Mouse (Mus musculus): ENCODE measurements around the gene Pard3b. TPM values are rescaled to one million over a fixed set of nuclear protein-coding genes. Genes with fewer than 3 reads are reported as not detected.
A peak's percentile ranks its signal among the peaks of the same experiment; 100 is the strongest.

Gene Pard3b
- polyA plus RNA-seq, 1 experiment from 2014 or later, result 15.4 TPM

GRCm38 (mm10) chr1:62094885-62095284 lies 456.3 kb downstream of the Pard3b start:
- no peak overlapping the region for H3K4me2 ChIP-seq (ENCODE audit: low read depth, low read length, severe bottlenecking)
- 92% methylated on average over 7 of the region's 7 CpGs for WGBS
- H3K27ac ChIP-seq (ENCODE audit: low read depth, low read length), result no peak overlapping the region
- no peaks in the 10 kb centered on the region for H3K9me3 ChIP-seq (ENCODE audit: control insufficient read depth, low read length)
- ATAC-seq (replicated peaks; ENCODE audit: low FRiP score) (no peak), DNase-seq (ENCODE audit: low spot score) (no peak)
- no peaks in the 10 kb centered on the region for H3K27me3 ChIP-seq (ENCODE audit: control insufficient read depth, insufficient read depth, low read length)
- H3K4me3 ChIP-seq (ENCODE audit: low read depth, low read length), result no peak overlapping the region
- H3K36me3 ChIP-seq (ENCODE audit: control insufficient read depth, insufficient read depth, low read length), result no peaks in the 10 kb centered on the region
- H3K9ac ChIP-seq (ENCODE audit: low read length), result no peak overlapping the region
- H3K4me1 ChIP-seq (replicated peaks; ENCODE audit: control insufficient read depth, insufficient read depth, low read length), result no peaks in the 10 kb centered on the region

- Histone ChIP-seq H3K27ac (ENCODE audit: low read depth, low read length) (no peak overlapping the region), H3K9me3 (ENCODE audit: control insufficient read depth, low read length) (no peaks in the 10 kb centered on the region), H3K36me3 (ENCODE audit: control insufficient read depth, insufficient read depth, low read length) (no peaks in the 10 kb centered on the region), H3K27me3 (ENCODE audit: control insufficient read depth, insufficient read depth, low read length) (no peaks in the 10 kb centered on the region), H3K4me1 (replicated peaks; ENCODE audit: control insufficient read depth, insufficient read depth, low read length) (no peaks in the 10 kb centered on the region), H3K9ac (ENCODE audit: low read length) (no peak overlapping the region), H3K4me2 (ENCODE audit: low read depth, low read length, severe bottlenecking) (no peak overlapping the region), H3K4me3 (ENCODE audit: low read depth, low read length) (no peak overlapping the region)
- no peak for ATAC-seq (replicated peaks; ENCODE audit: low FRiP score)
- 89% methylated on average over 1 of the region's 1 CpGs for WGBS
- no peak for DNase-seq (ENCODE audit: low spot score)
Measured at GRCm38 (mm10) chr1:62122426-62122825, 483.8 kb downstream of the Pard3b start.

DNA sequence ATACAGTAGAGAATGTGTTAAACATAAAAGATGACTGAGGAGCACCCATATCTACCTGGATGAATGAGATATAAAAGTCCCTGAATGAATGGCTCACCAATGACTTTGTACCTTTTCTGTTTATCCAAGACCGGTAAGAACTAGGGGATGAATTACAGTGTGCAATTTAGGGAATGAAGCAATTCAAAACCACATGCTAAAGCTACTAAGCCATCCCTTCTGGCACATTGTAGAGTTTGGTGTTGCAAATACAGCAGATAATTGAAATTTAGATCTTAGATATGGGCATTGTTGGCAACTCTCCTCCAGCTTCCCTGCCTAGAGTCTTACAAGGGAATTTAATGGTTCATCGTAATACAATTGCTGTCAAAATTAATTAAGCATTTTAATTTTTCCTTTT lies 490.6 kb downstream of the Pard3b start:
- ATAC-seq (replicated peaks; ENCODE audit: low FRiP score), result no peak
- H3K9ac ChIP-seq (ENCODE audit: low read length), result no peak overlapping the region
- no peaks in the 10 kb centered on the region for H3K27me3 ChIP-seq (ENCODE audit: control insufficient read depth, insufficient read depth, low read length)
- H3K27ac ChIP-seq (ENCODE audit: low read depth, low read length), result no peak overlapping the region
- H3K4me2 ChIP-seq (ENCODE audit: low read depth, low read length, severe bottlenecking), result no peak overlapping the region
- no peaks in the 10 kb centered on the region for H3K9me3 ChIP-seq (ENCODE audit: control insufficient read depth, low read length)
- no peak overlapping the region for H3K4me3 ChIP-seq (ENCODE audit: low read depth, low read length)
- no peaks in the 10 kb centered on the region for H3K4me1 ChIP-seq (replicated peaks; ENCODE audit: control insufficient read depth, insufficient read depth, low read length)
- WGBS, result 98% methylated on average over 2 of the region's 2 CpGs
- no peaks in the 10 kb centered on the region for H3K36me3 ChIP-seq (ENCODE audit: control insufficient read depth, insufficient read depth, low read length)
- no peak for DNase-seq (ENCODE audit: low spot score)

GRCm38 (mm10) chr1:62148134-62148533 lies 509.5 kb downstream of the Pard3b start:
- no peaks in the 10 kb centered on the region for H3K4me1 ChIP-seq (replicated peaks; ENCODE audit: control insufficient read depth, insufficient read depth, low read length)
- DNase-seq (ENCODE audit: low spot score), result no peak
- H3K4me3 ChIP-seq (ENCODE audit: low read depth, low read length), result no peak overlapping the region
- no peaks in the 10 kb centered on the region for H3K9me3 ChIP-seq (ENCODE audit: control insufficient read depth, low read length)
- H3K4me2 ChIP-seq (ENCODE audit: low read depth, low read length, severe bottlenecking), result no peak overlapping the region
- 78% methylated on average over 4 of the region's 4 CpGs for WGBS
- no peak for ATAC-seq (replicated peaks; ENCODE audit: low FRiP score)
- no peaks in the 10 kb centered on the region for H3K36me3 ChIP-seq (ENCODE audit: control insufficient read depth, insufficient read depth, low read length)
- H3K9ac ChIP-seq (ENCODE audit: low read length), result no peak overlapping the region
- no peak overlapping the region for H3K27ac ChIP-seq (ENCODE audit: low read depth, low read length)
- no peaks in the 10 kb centered on the region for H3K27me3 ChIP-seq (ENCODE audit: control insufficient read depth, insufficient read depth, low read length)

DNA sequence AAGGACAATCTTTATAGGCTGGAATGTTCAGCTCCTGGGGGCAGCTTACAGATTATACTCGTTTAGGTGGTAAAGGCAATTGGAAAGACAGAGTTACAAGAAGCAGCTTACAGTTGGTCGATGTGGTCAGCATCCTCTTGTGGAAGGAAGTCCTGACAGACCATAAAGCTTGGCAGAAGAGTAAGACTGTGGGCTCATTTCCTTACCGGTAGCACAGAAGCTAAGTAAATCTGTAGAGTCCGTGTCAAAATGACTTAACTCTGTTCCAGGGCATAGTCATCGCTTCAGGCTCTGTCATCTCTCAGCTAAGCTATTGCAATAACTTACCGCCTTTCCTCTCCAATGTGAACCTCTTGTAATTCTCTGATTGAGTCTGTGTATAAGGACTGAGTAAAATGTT lies 510.2 kb downstream of the Pard3b start:
- H3K9me3 ChIP-seq (ENCODE audit: control insufficient read depth, low read length), result no peaks in the 10 kb centered on the region
- no peak overlapping the region for H3K9ac ChIP-seq (ENCODE audit: low read length)
- no peak overlapping the region for H3K27ac ChIP-seq (ENCODE audit: low read depth, low read length)
- no peak overlapping the region for H3K4me2 ChIP-seq (ENCODE audit: low read depth, low read length, severe bottlenecking)
- no peaks in the 10 kb centered on the region for H3K36me3 ChIP-seq (ENCODE audit: control insufficient read depth, insufficient read depth, low read length)
- 92% methylated on average over 6 of the region's 6 CpGs for WGBS
- H3K27me3 ChIP-seq (ENCODE audit: control insufficient read depth, insufficient read depth, low read length), result no peaks in the 10 kb centered on the region
- DNase-seq (ENCODE audit: low spot score) (no peak), ATAC-seq (replicated peaks; ENCODE audit: low FRiP score) (no peak)
- H3K4me1 ChIP-seq (replicated peaks; ENCODE audit: control insufficient read depth, insufficient read depth, low read length), result no peaks in the 10 kb centered on the region
- H3K4me3 ChIP-seq (ENCODE audit: low read depth, low read length), result no peak overlapping the region

DNA sequence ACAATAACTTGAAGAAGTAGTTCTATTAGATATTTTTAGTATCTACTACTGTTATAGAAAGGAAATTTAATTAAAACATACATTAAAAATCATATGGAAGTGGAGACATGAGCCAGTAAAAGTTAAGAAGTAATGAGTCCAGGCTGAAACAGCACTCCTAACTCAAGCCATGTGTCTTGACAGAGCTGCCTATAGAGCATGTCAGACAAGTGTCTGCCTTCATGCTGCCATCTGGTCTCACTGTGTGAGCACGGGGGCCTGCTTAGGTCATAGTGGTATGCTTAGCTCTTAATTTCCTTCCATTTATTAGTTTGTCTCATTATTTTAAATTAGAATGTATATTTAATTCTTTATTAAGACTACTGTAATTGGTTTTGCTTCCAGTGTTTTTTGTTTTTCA lies 517.3 kb downstream of the Pard3b start:
- H3K9me3 ChIP-seq (ENCODE audit: control insufficient read depth, low read length), result no peaks in the 10 kb centered on the region
- 60% methylated on average over 1 of the region's 1 CpGs for WGBS
- no peak overlapping the region for H3K9ac ChIP-seq (ENCODE audit: low read length)
- DNase-seq (ENCODE audit: low spot score) (peak; percentile 51), ATAC-seq (replicated peaks; ENCODE audit: low FRiP score) (no peak)
- no peaks in the 10 kb centered on the region for H3K27me3 ChIP-seq (ENCODE audit: control insufficient read depth, insufficient read depth, low read length)
- no peak overlapping the region for H3K27ac ChIP-seq (ENCODE audit: low read depth, low read length)
- H3K4me1 ChIP-seq (replicated peaks; ENCODE audit: control insufficient read depth, insufficient read depth, low read length), result no peaks in the 10 kb centered on the region
- no peak overlapping the region for H3K4me3 ChIP-seq (ENCODE audit: low read depth, low read length)
- H3K4me2 ChIP-seq (ENCODE audit: low read depth, low read length, severe bottlenecking), result no peak overlapping the region
- H3K36me3 ChIP-seq (ENCODE audit: control insufficient read depth, insufficient read depth, low read length), result no peaks in the 10 kb centered on the region

GRCm38 (mm10) chr1:62159592-62159991 lies 521.0 kb downstream of the Pard3b start:
- Histone ChIP-seq H3K9ac (ENCODE audit: low read length) (no peak overlapping the region), H3K4me2 (ENCODE audit: low read depth, low read length, severe bottlenecking) (no peak overlapping the region), H3K9me3 (ENCODE audit: control insufficient read depth, low read length) (no peaks in the 10 kb centered on the region), H3K36me3 (ENCODE audit: control insufficient read depth, insufficient read depth, low read length) (no peaks in the 10 kb centered on the region), H3K27ac (ENCODE audit: low read depth, low read length) (no peak overlapping the region), H3K4me3 (ENCODE audit: low read depth, low read length) (no peak overlapping the region), H3K4me1 (replicated peaks; ENCODE audit: control insufficient read depth, insufficient read depth, low read length) (no peaks in the 10 kb centered on the region), H3K27me3 (ENCODE audit: control insufficient read depth, insufficient read depth, low read length) (no peaks in the 10 kb centered on the region)
- ATAC-seq (replicated peaks; ENCODE audit: low FRiP score), result no peak
- 82% methylated on average over 2 of the region's 2 CpGs for WGBS
- DNase-seq (ENCODE audit: low spot score), result no peak

DNA sequence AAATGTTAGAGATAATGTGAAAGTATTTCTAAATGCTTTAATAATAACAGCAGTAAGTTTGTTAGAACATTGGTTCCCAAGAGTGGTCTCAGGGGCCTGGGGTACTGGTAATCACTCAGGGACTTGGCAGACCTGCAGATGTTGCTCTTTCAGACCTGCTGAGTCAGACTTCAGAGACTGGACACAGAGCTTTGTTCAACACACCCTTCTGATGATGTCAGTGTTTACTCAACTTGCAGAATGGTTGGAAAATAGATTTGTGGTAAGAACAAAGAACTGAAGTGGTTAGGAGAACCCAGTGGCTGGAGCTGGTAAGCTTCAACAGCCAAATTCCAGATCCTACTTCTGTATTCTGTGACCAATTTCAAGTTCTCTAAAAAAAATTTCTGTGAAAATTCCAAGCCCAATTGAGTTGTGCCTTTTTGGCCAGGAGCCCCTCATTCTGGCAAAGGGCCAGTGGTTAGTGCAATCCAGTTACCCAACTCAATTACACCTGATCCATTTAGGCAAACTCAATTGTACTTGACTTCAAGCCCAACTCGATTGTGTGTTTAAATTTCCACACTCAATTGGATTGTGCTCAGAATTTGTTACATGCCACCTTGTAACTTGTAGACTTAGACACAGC lies 536.5 kb downstream of the Pard3b start:
- ATAC-seq (replicated peaks; ENCODE audit: low FRiP score) (no peak), DNase-seq (ENCODE audit: low spot score) (no peak)
- Histone ChIP-seq H3K27me3 (ENCODE audit: control insufficient read depth, insufficient read depth, low read length) (no peaks in the 10 kb centered on the region), H3K9me3 (ENCODE audit: control insufficient read depth, low read length) (no peaks in the 10 kb centered on the region), H3K4me3 (ENCODE audit: low read depth, low read length) (no peak overlapping the region), H3K36me3 (ENCODE audit: control insufficient read depth, insufficient read depth, low read length) (no peaks in the 10 kb centered on the region), H3K4me1 (replicated peaks; ENCODE audit: control insufficient read depth, insufficient read depth, low read length) (no peaks in the 10 kb centered on the region), H3K4me2 (ENCODE audit: low read depth, low read length, severe bottlenecking) (no peak overlapping the region), H3K27ac (ENCODE audit: low read depth, low read length) (no peak overlapping the region), H3K9ac (ENCODE audit: low read length) (no peak overlapping the region)
- WGBS, result 89% methylated on average over 1 of the region's 1 CpGs

DNA sequence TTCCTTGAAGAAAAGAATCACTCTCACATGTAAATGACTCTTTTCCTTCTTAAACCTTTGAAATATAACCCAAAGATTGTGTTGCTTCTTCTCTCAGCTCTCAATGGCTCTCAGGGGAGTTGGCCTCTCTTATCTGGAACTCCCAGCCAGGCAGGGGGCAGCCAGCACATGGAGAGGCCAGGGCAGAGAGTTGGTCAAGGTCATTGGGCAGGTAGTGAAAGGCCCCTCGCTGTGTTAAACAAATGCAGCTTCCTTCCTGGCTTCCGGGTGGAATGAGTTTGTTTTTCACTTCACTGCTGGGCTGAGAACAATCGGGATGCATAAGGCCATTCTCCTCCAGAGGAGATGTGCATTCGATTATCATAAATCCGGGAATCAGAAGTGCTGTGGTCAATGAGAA lies 543.0 kb downstream of the Pard3b start:
- H3K27me3 ChIP-seq (ENCODE audit: control insufficient read depth, insufficient read depth, low read length), result no peaks in the 10 kb centered on the region
- ATAC-seq (replicated peaks; ENCODE audit: low FRiP score), result no peak
- H3K9me3 ChIP-seq (ENCODE audit: control insufficient read depth, low read length), result no peaks in the 10 kb centered on the region
- no peaks in the 10 kb centered on the region for H3K4me1 ChIP-seq (replicated peaks; ENCODE audit: control insufficient read depth, insufficient read depth, low read length)
- no peak overlapping the region for H3K27ac ChIP-seq (ENCODE audit: low read depth, low read length)
- DNase-seq (ENCODE audit: low spot score), result no peak
- H3K4me3 ChIP-seq (ENCODE audit: low read depth, low read length), result no peak overlapping the region
- H3K9ac ChIP-seq (ENCODE audit: low read length), result no peak overlapping the region
- WGBS, result 8% methylated on average over 5 of the region's 5 CpGs
- H3K4me2 ChIP-seq (ENCODE audit: low read depth, low read length, severe bottlenecking), result no peak overlapping the region
- H3K36me3 ChIP-seq (ENCODE audit: control insufficient read depth, insufficient read depth, low read length), result no peaks in the 10 kb centered on the region

Data from forebrain, embryonic 11.5 days (tissue).